Mouse (Mus musculus) embryo, embryonic 10 days (tissue): ENCODE results near the gene Gm49342.
"Not testable (repeated sequence)": the region's sequence is repeated elsewhere in the genome, so short reads cannot be mapped to it uniquely, and the experiment has no call there.

ENCODE experiments used
- DNase-seq: peaks from one replicate; pipeline ENCODE4 v3.0.0-alpha.2; 2015; ENCODE audit warnings: low spot score

Gm49342 gene

DNA sequence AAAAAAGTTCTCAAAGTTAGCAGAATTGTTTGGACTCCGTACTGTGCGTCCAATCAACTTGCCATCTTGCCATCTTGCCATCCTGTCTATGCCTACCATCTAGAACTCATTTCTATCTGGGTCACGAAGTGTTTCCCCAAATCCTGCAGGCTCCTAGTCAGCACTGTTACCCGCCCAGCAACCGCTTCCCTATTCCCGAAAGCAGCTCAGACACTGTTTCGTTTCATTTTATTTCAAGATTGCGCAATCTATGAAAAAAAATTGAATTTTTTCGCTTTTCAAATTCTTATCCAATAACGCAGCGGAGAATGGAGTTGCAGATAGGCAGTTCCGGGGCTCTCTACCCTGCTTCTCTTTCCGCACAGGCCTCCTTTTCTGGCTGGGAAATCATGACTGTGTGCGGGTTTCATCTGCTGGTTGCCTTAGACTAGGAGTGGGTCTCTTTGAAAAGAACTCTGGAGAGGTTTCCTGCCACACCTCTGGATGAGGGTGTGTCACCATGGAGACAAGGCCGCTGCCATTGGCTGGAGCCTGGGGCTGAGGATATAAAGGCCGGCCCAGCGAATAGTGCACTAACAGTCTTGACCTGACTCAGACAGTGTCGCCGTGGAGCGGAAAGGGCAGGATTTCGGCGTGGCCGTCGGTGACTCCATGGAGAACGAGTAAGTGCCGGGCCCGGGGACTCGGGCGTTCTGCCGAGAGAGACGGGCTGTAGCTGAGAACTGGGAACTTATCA, at the start of gene Gm49342:
Gene Gm49342, plus strand, starts transcription at position 586 of the 736 bp plus-strand sequence.
- peak; percentile 97 for DNase-seq

GRCm38 (mm10) chr14:50895407-50895806, 48.9 kb upstream of the Gm49342 start:
- no peak for DNase-seq

DNA sequence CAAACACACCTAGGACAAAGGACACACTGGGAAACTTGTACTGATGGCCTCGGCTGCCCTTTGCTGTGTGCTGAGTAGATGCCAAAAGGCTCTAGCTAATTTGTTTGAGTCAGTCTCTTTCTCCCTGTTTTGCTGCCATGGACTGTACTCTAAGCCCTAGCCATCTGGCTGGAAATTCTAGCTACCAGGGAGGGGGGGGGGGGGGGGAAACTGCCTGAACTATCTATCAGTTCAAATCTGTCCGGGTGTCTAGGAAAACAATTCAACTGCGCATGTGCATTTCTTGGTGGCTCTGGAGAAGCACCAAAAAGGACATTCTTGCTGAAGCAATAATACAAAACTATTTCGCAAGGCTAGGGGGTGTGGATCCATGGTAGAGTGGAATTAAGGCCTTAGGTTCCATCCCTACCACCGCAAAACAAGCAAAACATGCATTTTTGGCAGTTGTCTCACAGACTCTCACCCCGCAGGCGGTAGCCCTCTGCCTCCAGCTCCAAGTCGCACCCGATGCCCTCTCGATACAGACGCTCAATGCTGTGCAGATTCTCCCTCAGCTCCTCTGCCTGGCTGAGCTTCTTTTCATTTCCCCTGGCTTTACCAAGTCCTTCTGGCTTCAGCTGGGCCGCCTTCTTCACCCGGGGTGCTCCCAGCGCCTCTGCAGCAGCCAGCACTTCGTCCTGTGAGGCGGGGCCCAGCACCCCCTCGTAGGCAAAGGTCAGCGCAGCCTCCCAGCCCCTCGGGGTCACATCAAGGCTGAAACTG, 48.2 kb upstream of the Gm49342 start:
- peak; percentile 18 for DNase-seq

GRCm38 (mm10) chr14:50896747-50897373, 47.5 kb upstream of the Gm49342 start:
- DNase-seq, result peak; percentile 12

- DNase-seq, result peak; percentile 10
Observed at GRCm38 (mm10) chr14:50897374-50897765, 46.9 kb upstream of the Gm49342 start, which contains the start of gene Klhl33. Klhl33 (minus strand) TSS chr14:50897507.

GRCm38 (mm10) chr14:50897992-50898391, 46.3 kb upstream of the Gm49342 start:
- DNase-seq, result not testable (repeated sequence)

- peak; percentile 81 for DNase-seq
Observed at GRCm38 (mm10) chr14:50903973-50904827, 40.1 kb upstream of the Gm49342 start.

- DNase-seq, result no peak
Observed at GRCm38 (mm10) chr14:50904828-50905129, 39.5 kb upstream of the Gm49342 start.

GRCm38 (mm10) chr14:50905327-50905726, 39.0 kb upstream of the Gm49342 start:
- DNase-seq, result not testable (repeated sequence)

DNA sequence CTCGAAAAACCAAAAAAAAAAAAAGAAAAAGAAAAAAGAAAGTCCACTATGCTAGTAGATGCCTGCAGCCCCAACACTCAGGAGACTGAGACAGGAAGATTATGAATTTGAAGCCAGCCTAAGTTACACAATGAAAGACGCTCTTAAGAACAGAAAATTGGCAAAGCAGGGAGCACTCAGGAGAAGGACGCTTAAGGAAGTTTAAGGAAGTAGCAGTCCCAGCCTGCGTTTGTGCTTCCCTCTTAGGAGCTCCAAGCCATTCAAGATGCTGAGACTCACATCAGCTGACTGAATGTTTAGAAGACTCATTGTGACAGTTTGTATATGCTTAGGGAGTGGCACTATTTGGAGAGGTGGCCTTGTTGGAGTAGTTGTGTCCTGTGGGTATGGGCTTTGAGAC, 36.2 kb upstream of the Gm49342 start:
- DNase-seq, result no peak

GRCm38 (mm10) chr14:50911356-50911755, 33.0 kb upstream of the Gm49342 start:
- DNase-seq, result no peak

DNA sequence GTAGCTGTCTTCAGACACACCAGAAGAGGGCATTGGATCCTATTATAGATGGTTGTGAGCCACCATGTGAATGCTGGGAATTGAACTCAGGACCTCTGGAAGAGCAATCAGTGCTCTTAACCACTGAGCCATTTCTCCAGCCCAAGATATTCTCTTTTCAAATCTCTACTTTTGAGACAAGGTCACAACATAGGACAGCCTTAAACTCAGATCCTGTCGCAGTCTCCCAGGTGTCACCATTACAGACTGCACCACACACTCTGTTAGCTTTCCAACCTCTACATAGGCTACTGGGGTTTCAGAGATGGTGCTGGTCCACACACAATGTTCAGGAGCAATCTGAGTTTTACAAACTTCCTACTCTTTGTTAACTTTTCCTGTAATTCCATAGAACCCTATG, 20.9 kb upstream of the Gm49342 start:
- not testable (repeated sequence) for DNase-seq

DNA sequence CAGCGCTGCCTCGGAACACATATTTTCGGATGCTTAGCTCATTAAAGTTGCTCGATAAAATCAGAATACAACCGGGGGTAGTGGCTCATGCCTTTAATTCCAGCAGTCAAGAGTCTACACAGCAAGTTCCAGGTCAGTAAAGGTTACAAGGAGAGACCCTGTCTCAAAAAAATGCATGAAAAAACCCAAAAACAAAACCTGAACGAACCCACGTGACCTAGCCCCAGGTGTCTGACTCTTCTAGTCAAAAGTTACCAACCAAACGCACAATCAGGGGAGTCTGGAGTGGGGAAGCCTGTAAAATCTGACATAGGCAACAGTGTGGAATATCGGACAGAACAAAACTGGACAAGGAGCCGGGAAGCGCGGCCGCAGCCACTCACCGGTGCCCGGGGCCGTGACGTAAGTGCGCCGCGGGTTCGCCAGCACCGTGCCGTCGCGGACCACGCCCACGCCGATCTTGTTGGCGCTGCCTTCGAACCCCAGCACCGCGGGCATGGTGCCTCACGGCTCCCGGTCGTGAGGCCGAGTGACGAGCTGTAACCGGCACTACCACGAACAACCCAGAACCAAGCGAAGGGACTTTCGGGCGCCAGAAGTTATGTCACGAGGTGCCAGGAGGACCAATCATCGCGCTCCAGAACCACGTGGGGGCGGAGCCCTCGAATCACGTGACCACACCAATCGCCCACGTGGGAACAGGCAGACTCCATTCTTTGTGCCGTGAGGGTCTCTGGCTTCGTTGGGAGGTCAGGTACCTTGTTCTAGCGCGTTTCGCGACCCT, 19.8 kb upstream of the Gm49342 start, which contains the start of the genes Osgep and Apex1:
Gene Osgep, minus strand, starts transcription at position 613 of the 784 bp plus-strand sequence.
Gene Apex1, plus strand, starts transcription at position 688 of the 784 bp plus-strand sequence.
- DNase-seq, result peak; percentile 100

- peak; percentile 27 for DNase-seq
Observed at GRCm38 (mm10) chr14:50925111-50925920, 19.0 kb upstream of the Gm49342 start.

GRCm38 (mm10) chr14:50927366-50927765, 17.0 kb upstream of the Gm49342 start:
- no peak for DNase-seq

DNA sequence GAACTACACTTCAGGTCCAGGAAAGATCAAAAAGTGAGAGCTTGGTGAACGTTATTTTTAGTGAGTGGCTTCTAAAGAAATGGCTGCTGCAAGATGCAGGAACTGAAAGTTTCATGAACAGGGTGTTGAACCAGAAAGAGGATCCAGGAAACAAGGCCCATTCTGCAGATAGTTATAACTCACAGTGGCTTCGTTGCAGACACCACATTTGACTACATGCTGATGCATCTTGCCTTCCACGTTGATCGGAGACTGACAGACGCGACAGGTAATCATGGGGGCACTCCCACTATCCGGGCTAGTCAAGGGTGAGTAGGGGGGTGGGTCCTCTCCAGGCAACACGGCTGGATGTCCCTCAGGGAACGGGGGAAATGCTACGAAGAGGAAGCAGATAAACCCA, 14.4 kb upstream of the Gm49342 start:
- DNase-seq, result no peak

GRCm38 (mm10) chr14:50930377-50930753, 14.0 kb upstream of the Gm49342 start:
- peak; percentile 40 for DNase-seq

GRCm38 (mm10) chr14:50930754-50931492, 13.4 kb upstream of the Gm49342 start, which contains the start of the genes Pip4p1 and Pnp:
Pip4p1 (minus strand) TSS chr14:50930856.
Pnp (plus strand) TSS chr14:50931082.
- DNase-seq, result peak; percentile 99

DNA sequence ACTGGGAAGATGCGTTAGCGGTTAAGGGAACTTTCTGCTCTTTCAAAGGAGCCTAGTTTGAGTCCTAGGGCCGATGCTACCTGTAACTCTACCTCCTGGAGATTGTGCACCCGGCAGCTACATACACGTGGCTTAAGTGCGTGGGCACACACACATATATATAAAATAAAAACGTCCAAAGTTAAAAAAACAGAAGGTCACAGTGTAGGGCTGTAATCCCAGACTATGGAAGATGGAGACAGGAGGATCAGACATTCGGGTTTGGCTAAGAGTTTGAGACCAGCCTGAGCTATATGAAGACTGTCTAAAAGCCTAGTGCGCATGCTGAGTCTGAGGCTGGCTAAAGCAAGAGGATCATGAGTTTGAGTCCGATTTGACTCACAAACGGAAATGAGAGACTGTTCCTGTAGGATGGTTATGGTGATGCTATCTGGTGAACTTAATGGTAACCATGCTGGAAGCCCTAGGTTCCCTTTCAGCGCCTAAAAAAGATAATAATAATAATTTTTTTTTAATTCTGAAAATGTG, 12.8 kb upstream of the Gm49342 start:
- DNase-seq, result peak; percentile 30
